Mouse (Mus musculus): Measurements from ENCODE around the gene Kmt2a.

Kmt2a gene

GRCm38 (mm10) chr9:44881221-44881871 lies at the start of gene Kmt2a:
Gene Kmt2a, minus strand, starts transcription at chr9:44881296.
- in situ Hi-C loops (cut with MboI; ENCODE audit: low pct_unique_long_range_greater_than_20kb in 1 of 2, low sequenced_read_pairs in 2 of 2, unreplicated experiment in 1 of 2) = no loop called here

- in situ Hi-C loops (cut with MboI; ENCODE audit: low pct_unique_long_range_greater_than_20kb in 1 of 2, low sequenced_read_pairs in 2 of 2, unreplicated experiment in 1 of 2) = no loop called here
Observed at GRCm38 (mm10) chr9:44921543-44921942, 40.4 kb upstream of the Kmt2a start.

- in situ Hi-C loops (cut with MboI; ENCODE audit: low pct_unique_long_range_greater_than_20kb in 1 of 2, low sequenced_read_pairs in 2 of 2, unreplicated experiment in 1 of 2) = no loop called here
Observed at GRCm38 (mm10) chr9:44921123-44921468, 40.0 kb upstream of the Kmt2a start.

GRCm38 (mm10) chr9:44920374-44921122 lies 39.5 kb upstream of the Kmt2a start, which contains the start of gene Atp5l:
Gene Atp5l, minus strand, starts transcription at chr9:44920742.
- in situ Hi-C loops (cut with MboI; ENCODE audit: low pct_unique_long_range_greater_than_20kb in 1 of 2, low sequenced_read_pairs in 2 of 2, unreplicated experiment in 1 of 2) = no loop called here

- in situ Hi-C loops (cut with MboI; ENCODE audit: low pct_unique_long_range_greater_than_20kb in 1 of 2, low sequenced_read_pairs in 2 of 2, unreplicated experiment in 1 of 2) = no loop called here
Observed at GRCm38 (mm10) chr9:44919606-44920005, 38.5 kb upstream of the Kmt2a start.

- in situ Hi-C loops (cut with MboI; ENCODE audit: low pct_unique_long_range_greater_than_20kb in 1 of 2, low sequenced_read_pairs in 2 of 2, unreplicated experiment in 1 of 2) = no loop called here
Observed at GRCm38 (mm10) chr9:44916196-44916595, 35.1 kb upstream of the Kmt2a start.

- in situ Hi-C loops (cut with MboI; ENCODE audit: low pct_unique_long_range_greater_than_20kb in 1 of 2, low sequenced_read_pairs in 2 of 2, unreplicated experiment in 1 of 2) = no loop called here
Observed at GRCm38 (mm10) chr9:44914706-44915105, 33.6 kb upstream of the Kmt2a start.

- in situ Hi-C loops (cut with MboI; ENCODE audit: low pct_unique_long_range_greater_than_20kb in 1 of 2, low sequenced_read_pairs in 2 of 2, unreplicated experiment in 1 of 2) = no loop called here
Observed at GRCm38 (mm10) chr9:44911365-44911764, 30.3 kb upstream of the Kmt2a start.

GRCm38 (mm10) chr9:44905620-44906019 lies 24.5 kb upstream of the Kmt2a start:
- in situ Hi-C loops (cut with MboI; ENCODE audit: low pct_unique_long_range_greater_than_20kb in 1 of 2, low sequenced_read_pairs in 2 of 2, unreplicated experiment in 1 of 2) = no loop called here

- in situ Hi-C loops (cut with MboI; ENCODE audit: low pct_unique_long_range_greater_than_20kb in 1 of 2, low sequenced_read_pairs in 2 of 2, unreplicated experiment in 1 of 2) = no loop called here
Observed at GRCm38 (mm10) chr9:44904964-44905363, 23.9 kb upstream of the Kmt2a start.

GRCm38 (mm10) chr9:44903856-44904255 lies 22.8 kb upstream of the Kmt2a start:
- in situ Hi-C loops (cut with MboI; ENCODE audit: low pct_unique_long_range_greater_than_20kb in 1 of 2, low sequenced_read_pairs in 2 of 2, unreplicated experiment in 1 of 2) = no loop called here

- in situ Hi-C loops (cut with MboI; ENCODE audit: low pct_unique_long_range_greater_than_20kb in 1 of 2, low sequenced_read_pairs in 2 of 2, unreplicated experiment in 1 of 2) = no loop called here
Observed at GRCm38 (mm10) chr9:44900402-44900801, 19.3 kb upstream of the Kmt2a start.

- in situ Hi-C loops (cut with MboI; ENCODE audit: low pct_unique_long_range_greater_than_20kb in 1 of 2, low sequenced_read_pairs in 2 of 2, unreplicated experiment in 1 of 2) = no loop called here
Observed at GRCm38 (mm10) chr9:44899716-44900115, 18.6 kb upstream of the Kmt2a start.

GRCm38 (mm10) chr9:44897024-44897423 lies 15.9 kb upstream of the Kmt2a start:
- in situ Hi-C loops (cut with MboI; ENCODE audit: low pct_unique_long_range_greater_than_20kb in 1 of 2, low sequenced_read_pairs in 2 of 2, unreplicated experiment in 1 of 2) = no loop called here

- in situ Hi-C loops (cut with MboI; ENCODE audit: low pct_unique_long_range_greater_than_20kb in 1 of 2, low sequenced_read_pairs in 2 of 2, unreplicated experiment in 1 of 2) = no loop called here
Observed at GRCm38 (mm10) chr9:44892664-44893063, 11.6 kb upstream of the Kmt2a start.

GRCm38 (mm10) chr9:44891210-44891609 lies 10.1 kb upstream of the Kmt2a start:
- in situ Hi-C loops (cut with MboI; ENCODE audit: low pct_unique_long_range_greater_than_20kb in 1 of 2, low sequenced_read_pairs in 2 of 2, unreplicated experiment in 1 of 2) = no loop called here

- in situ Hi-C loops (cut with MboI; ENCODE audit: low pct_unique_long_range_greater_than_20kb in 1 of 2, low sequenced_read_pairs in 2 of 2, unreplicated experiment in 1 of 2) = no loop called here
Observed at GRCm38 (mm10) chr9:44890122-44890521, 9.0 kb upstream of the Kmt2a start.

GRCm38 (mm10) chr9:44888114-44888624 lies 7.1 kb upstream of the Kmt2a start:
- in situ Hi-C loops (cut with MboI; ENCODE audit: low pct_unique_long_range_greater_than_20kb in 1 of 2, low sequenced_read_pairs in 2 of 2, unreplicated experiment in 1 of 2) = no loop called here

GRCm38 (mm10) chr9:44882981-44883569 lies 2.0 kb upstream of the Kmt2a start:
- in situ Hi-C loops (cut with MboI; ENCODE audit: low pct_unique_long_range_greater_than_20kb in 1 of 2, low sequenced_read_pairs in 2 of 2, unreplicated experiment in 1 of 2) = no loop called here

All from mouse embryonic stem cell (cell line).